Mouse (Mus musculus) stomach, postnatal 0 days (tissue): ENCODE results near the gene Olfr718-ps1.

Experiments
- CTCF ChIP-seq: IDR thresholded peaks from 2 replicates; pipeline ENCODE4 v1.5.1; 2016; ENCODE audit warnings: antibody characterized with exemption, low read depth, mild to moderate bottlenecking, moderate library complexity
- EP300 ChIP-seq: optimal IDR thresholded peaks from 2 replicates; pipeline ENCODE3; 2016; ENCODE audit warnings: antibody characterized with exemption

DNA sequence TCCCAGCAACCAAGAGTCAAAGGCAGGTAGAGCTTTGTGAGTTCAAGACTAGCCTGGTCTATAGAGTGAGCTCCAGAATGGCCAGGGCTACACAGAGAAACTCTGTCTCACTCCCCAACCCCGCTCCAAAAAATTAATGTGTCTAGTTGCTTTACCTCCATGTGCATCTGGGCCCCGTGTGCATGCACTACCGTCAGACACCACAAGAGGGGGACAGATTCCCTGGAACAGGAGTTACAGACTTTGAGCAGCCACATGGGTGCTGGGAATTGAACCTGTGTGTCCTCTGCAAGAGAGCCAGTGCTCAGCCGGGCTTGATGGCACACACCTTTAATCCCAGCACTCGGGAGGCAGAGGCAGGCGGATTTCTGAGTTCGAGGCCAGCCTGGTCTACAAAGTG, 17.0 kb downstream of the Olfr718-ps1 start:
- TF ChIP-seq CTCF = peak; percentile 55
- no peak for TF ChIP-seq EP300
